Mouse (Mus musculus) MEL (cell line): ENCODE data around the gene Smyd3. TPM values are rescaled to one million over a fixed set of nuclear protein-coding genes. Genes with fewer than 3 reads are reported as not detected.

Experiments used
- DNase-seq: peaks from one replicate; pipeline ENCODE4 v3.0.0; 2011; ENCODE audit warnings: low read depth, low spot score
- H3K27ac ChIP-seq: 2 replicates; pipeline ENCODE4 v1.5.1; 2012; ENCODE audit warnings: low read depth, mild to moderate bottlenecking, control low read depth, low read length, moderate library complexity; ENCODE audit not compliant: control insufficient read depth
- H3K27me3 ChIP-seq, 2 experiments: fragments of 150-350 bp in 1 of 2; sonication (generic) in 1 of 2; 2 replicates each; pipeline ENCODE4 v1.6.1; 2012; ENCODE audit warnings: low read length in 2 of 2, mild to moderate bottlenecking in 2 of 2, improper control_type of control experiment in 1 of 2, moderate library complexity in 1 of 2; ENCODE audit not compliant: insufficient read depth in 2 of 2, control insufficient read depth in 1 of 2
- H3K36me3 ChIP-seq, 2 experiments: 2 replicates each; pipeline ENCODE4 v1.6.1; 2012 to 2014; ENCODE audit warnings: low read length in 2 of 2, improper control_type of control experiment in 1 of 2, inconsistent platforms in 1 of 2, mild to moderate bottlenecking in 1 of 2; ENCODE audit not compliant: insufficient read depth in 2 of 2, control insufficient read depth in 1 of 2
- H3K4me1 ChIP-seq, 2 experiments: fragments of 150-350 bp in 1 of 2; sonication (generic) in 1 of 2; 2 replicates each; pipeline ENCODE4 v1.6.1; 2012; ENCODE audit warnings: low read length in 2 of 2, improper control_type of control experiment in 1 of 2, mild to moderate bottlenecking in 1 of 2; ENCODE audit not compliant: insufficient read depth in 2 of 2, control insufficient read depth in 1 of 2
- H3K4me3 ChIP-seq, 2 experiments: fragments of 150-350 bp in 1 of 2; sonication (generic) in 1 of 2; 2 replicates each; pipeline ENCODE4 v1.5.1; 2012; ENCODE audit warnings: low read depth in 2 of 2, low read length in 2 of 2, mild to moderate bottlenecking in 2 of 2, moderate library complexity in 2 of 2, control low read depth in 1 of 2, improper control_type of control experiment in 1 of 2; ENCODE audit not compliant: control insufficient read depth in 1 of 2, insufficient read depth in 1 of 2
- H3K79me2 ChIP-seq: 2 replicates; pipeline ENCODE4 v1.6.1; 2012; ENCODE audit warnings: mild to moderate bottlenecking, low read length, moderate library complexity; ENCODE audit not compliant: control insufficient read depth, poor library complexity, insufficient read depth
- H3K9ac ChIP-seq: 2 replicates; pipeline ENCODE4 v1.6.1; 2012; ENCODE audit warnings: low read depth, mild to moderate bottlenecking, control low read depth, low read length, moderate library complexity; ENCODE audit not compliant: control insufficient read depth, poor library complexity, severe bottlenecking
- H3K9me3 ChIP-seq: fragments of 150-350 bp; sonication (generic); replicated peaks from 2 replicates; pipeline ENCODE4 v1.6.1; 2012; ENCODE audit warnings: mild to moderate bottlenecking, low read length, improper control_type of control experiment, moderate library complexity; ENCODE audit not compliant: insufficient read depth
- BHLHE40 ChIP-seq: IDR thresholded peaks from 2 replicates; pipeline ENCODE4 v1.6.1; 2012; ENCODE audit warnings: low read depth, mild to moderate bottlenecking, inconsistent platforms, low read length, improper control_type of control experiment, borderline replicate concordance
- CHD1 ChIP-seq: IDR thresholded peaks from 2 replicates; pipeline ENCODE4 v1.6.1; 2012; ENCODE audit warnings: low read depth, mild to moderate bottlenecking, inconsistent platforms, low read length, improper control_type of control experiment
- CTCF ChIP-seq, 3 experiments: IDR thresholded peaks in 2 of 3; conservative IDR thresholded peaks in 1 of 3; 2 replicates each; pipeline ENCODE4 v1.5.1; 2011 to 2012; ENCODE audit warnings: low read length in 3 of 3, low read depth in 2 of 3, mild to moderate bottlenecking in 2 of 3, improper control_type of control experiment in 1 of 3, inconsistent platforms in 1 of 3, mixed read lengths in 1 of 3, moderate library complexity in 1 of 3; ENCODE audit not compliant: control insufficient read depth in 1 of 3, insufficient read depth in 1 of 3, poor library complexity in 1 of 3, severe bottlenecking in 1 of 3
- E2F4 ChIP-seq: IDR thresholded peaks from 2 replicates; pipeline ENCODE4 v1.6.1; 2011; ENCODE audit warnings: low read depth, low read length, improper control_type of control experiment, borderline replicate concordance
- ELF1 ChIP-seq: IDR thresholded peaks from 2 replicates; pipeline ENCODE4 v1.6.1; 2014; ENCODE audit warnings: low read depth, mild to moderate bottlenecking, inconsistent platforms, low read length, improper control_type of control experiment, moderate library complexity
- EP300 ChIP-seq, 2 experiments: IDR thresholded peaks; 2 replicates each; pipeline ENCODE4 v1.6.1; 2011; ENCODE audit warnings: improper control_type of control experiment in 2 of 2, low read length in 2 of 2, low read depth in 1 of 2, mild to moderate bottlenecking in 1 of 2
- ETS1 ChIP-seq: IDR thresholded peaks from 2 replicates; pipeline ENCODE4 v1.6.1; 2012; ENCODE audit warnings: low read depth, mild to moderate bottlenecking, inconsistent platforms, low read length, improper control_type of control experiment, moderate library complexity
- GABPA ChIP-seq: IDR thresholded peaks from 2 replicates; pipeline ENCODE4 v1.6.1; 2012; ENCODE audit warnings: low read depth, mild to moderate bottlenecking, inconsistent platforms, low read length, improper control_type of control experiment, moderate library complexity
- GATA1 ChIP-seq: IDR thresholded peaks from 2 replicates; pipeline ENCODE4 v1.6.1; 2011; ENCODE audit warnings: low read depth, low read length, improper control_type of control experiment
- JUND ChIP-seq: IDR thresholded peaks from 2 replicates; pipeline ENCODE4 v1.6.1; 2011; ENCODE audit warnings: low read depth, mild to moderate bottlenecking, improper control_type of control experiment, low read length
- KAT2A ChIP-seq: conservative IDR thresholded peaks from 2 replicates; pipeline ENCODE4 v1.6.1; 2012; ENCODE audit warnings: low read depth, low read length, improper control_type of control experiment, inconsistent platforms
- MAFK ChIP-seq: IDR thresholded peaks from 2 replicates; pipeline ENCODE4 v1.6.1; 2011; ENCODE audit warnings: low read depth, mild to moderate bottlenecking, low read length, improper control_type of control experiment, borderline replicate concordance
- MAX ChIP-seq: IDR thresholded peaks from 2 replicates; pipeline ENCODE4 v1.6.1; 2011; ENCODE audit warnings: low read length, improper control_type of control experiment
- MAZ ChIP-seq: IDR thresholded peaks from 2 replicates; pipeline ENCODE4 v1.6.1; 2012; ENCODE audit warnings: low read depth, mild to moderate bottlenecking, inconsistent platforms, low read length, improper control_type of control experiment
- MEF2A ChIP-seq: IDR thresholded peaks from 2 replicates; pipeline ENCODE4 v1.6.1; 2014; ENCODE audit warnings: low read depth, mild to moderate bottlenecking, inconsistent platforms, low read length, improper control_type of control experiment; ENCODE audit not compliant: poor library complexity, insufficient replicate concordance, severe bottlenecking; ENCODE audit errors: extremely low read depth
- MXI1 ChIP-seq: IDR thresholded peaks from 2 replicates; pipeline ENCODE4 v1.6.1; 2011; ENCODE audit warnings: mild to moderate bottlenecking, low read depth, low read length, improper control_type of control experiment
- MYC ChIP-seq: IDR thresholded peaks from 2 replicates; pipeline ENCODE4 v1.6.1; 2011; ENCODE audit warnings: low read depth, mild to moderate bottlenecking, low read length, improper control_type of control experiment, moderate library complexity
- NRF1 ChIP-seq: IDR thresholded peaks from 2 replicates; pipeline ENCODE4 v1.6.1; 2014; ENCODE audit warnings: low read depth, mild to moderate bottlenecking, inconsistent platforms, low read length, improper control_type of control experiment, moderate library complexity; ENCODE audit not compliant: poor library complexity, insufficient read depth, severe bottlenecking
- POLR2A ChIP-seq, 2 experiments: IDR thresholded peaks; 2 replicates each; pipeline ENCODE4 v1.6.1; 2011 to 2012; ENCODE audit warnings: low read length in 2 of 2, mild to moderate bottlenecking in 2 of 2, control low read depth in 1 of 2, improper control_type of control experiment in 1 of 2, low read depth in 1 of 2, moderate library complexity in 1 of 2; ENCODE audit not compliant: control insufficient read depth in 1 of 2, insufficient read depth in 1 of 2, poor library complexity in 1 of 2
- POLR2AphosphoS2 ChIP-seq: IDR thresholded peaks from 2 replicates; pipeline ENCODE4 v1.6.1; 2011; ENCODE audit warnings: low read length, improper control_type of control experiment
- POLR2AphosphoS5 ChIP-seq: IDR thresholded peaks from 2 replicates; pipeline ENCODE4 v1.6.1; 2012; ENCODE audit warnings: low read depth, borderline replicate concordance, mild to moderate bottlenecking, inconsistent platforms, low read length, moderate library complexity, mixed read lengths
- RCOR1 ChIP-seq: IDR thresholded peaks from 2 replicates; pipeline ENCODE4 v1.6.1; 2012; ENCODE audit warnings: low read depth, mild to moderate bottlenecking, inconsistent platforms, low read length, improper control_type of control experiment
- SIN3A ChIP-seq: IDR thresholded peaks from 2 replicates; pipeline ENCODE4 v1.6.1; 2012; ENCODE audit warnings: low read length, improper control_type of control experiment, inconsistent platforms
- SMC3 ChIP-seq: IDR thresholded peaks from 2 replicates; pipeline ENCODE4 v1.6.1; 2011; ENCODE audit warnings: low read depth, low read length, improper control_type of control experiment
- TAL1 ChIP-seq: IDR thresholded peaks from 2 replicates; pipeline ENCODE4 v1.6.1; 2012; ENCODE audit warnings: mild to moderate bottlenecking, inconsistent platforms, low read length, moderate library complexity, mixed read lengths
- TBP ChIP-seq: IDR thresholded peaks from 2 replicates; pipeline ENCODE4 v1.8.0; 2011; ENCODE audit warnings: low read depth, low read length, improper control_type of control experiment
- TCF12 ChIP-seq: IDR thresholded peaks from 2 replicates; pipeline ENCODE4 v1.6.1; 2014; ENCODE audit warnings: low read depth, mild to moderate bottlenecking, inconsistent platforms, low read length, improper control_type of control experiment, moderate library complexity
- UBTF ChIP-seq: IDR thresholded peaks from 2 replicates; pipeline ENCODE4 v1.6.1; 2012; ENCODE audit warnings: low read depth, mild to moderate bottlenecking, inconsistent platforms, low read length, improper control_type of control experiment, moderate library complexity, borderline replicate concordance; ENCODE audit not compliant: insufficient read depth
- USF1 ChIP-seq: IDR thresholded peaks from 2 replicates; pipeline ENCODE4 v1.6.1; 2014; ENCODE audit warnings: low read depth, mild to moderate bottlenecking, inconsistent platforms, low read length, improper control_type of control experiment, moderate library complexity
- USF2 ChIP-seq, 2 experiments: IDR thresholded peaks; 2 replicates each; pipeline ENCODE4 v1.6.1; 2011 to 2012; ENCODE audit warnings: improper control_type of control experiment in 2 of 2, low read length in 2 of 2, borderline replicate concordance in 1 of 2, inconsistent platforms in 1 of 2, low read depth in 1 of 2, mild to moderate bottlenecking in 1 of 2; ENCODE audit not compliant: insufficient read depth in 1 of 2
- ZKSCAN1 ChIP-seq: IDR thresholded peaks from 2 replicates; pipeline ENCODE4 v1.6.1; 2012; ENCODE audit warnings: low read depth, mild to moderate bottlenecking, inconsistent platforms, low read length, improper control_type of control experiment, moderate library complexity
- ZMIZ1 ChIP-seq: IDR thresholded peaks from 2 replicates; pipeline ENCODE4 v1.6.1; 2012; ENCODE audit warnings: low read depth, mild to moderate bottlenecking, inconsistent platforms, low read length, improper control_type of control experiment, moderate library complexity
- polyA plus RNA-seq, 2 experiments: library from polyadenylated mRNA; stranded (reverse) in 1 of 2; unstranded in 1 of 2; fragments of >175 nt in 1 of 2; fragments of >200 nt in 1 of 2; gene quantifications; 2 replicates each; pipeline versions ENCODE4 v1.2.1 to v1.2.4; 2012; ENCODE audit warnings: low replicate concordance in 2 of 2, low read depth in 1 of 2; ENCODE audit not compliant: insufficient read length in 2 of 2, insufficient read depth in 1 of 2, missing spikeins in 1 of 2
- total RNA-seq: library from RNA; depleted of rRNA; stranded (reverse); fragments of 300-350 nt; gene quantifications from 2 replicates; pipeline ENCODE4 v1.2.3, GENCODE M21; 2012

Smyd3 gene
- total and polyA plus RNA-seq, 3 experiments, result 13.3 to 18.2 TPM; not detected in 1

- TF ChIP-seq TBP, result peak; percentile 71; the same call in 1 of the 2 replicates
- TF ChIP-seq ZMIZ1, result no peak
- TF ChIP-seq E2F4, result no peak
- TF ChIP-seq USF2 (IDR thresholded peaks at IDR 0.05; ENCODE audit: borderline replicate concordance in 1 of 2, insufficient read depth in 1 of 2, low read depth in 1 of 2, low read length in 2 of 2), result no peak
- peak; percentile 92 for TF ChIP-seq TCF12
- peak in 1 of 2 experiments; percentile 65; a peak in 2 of 4 replicates for TF ChIP-seq POLR2A (IDR thresholded peaks at IDR 0.05; ENCODE audit: control insufficient read depth in 1 of 2, insufficient read depth in 1 of 2, low read depth in 1 of 2, low read length in 2 of 2, poor library complexity in 1 of 2)
- TF ChIP-seq MEF2A, result no peak
- TF ChIP-seq BHLHE40, result peak; percentile 78
- TF ChIP-seq EP300 (IDR thresholded peaks at IDR 0.05; ENCODE audit: low read depth in 1 of 2, low read length in 2 of 2), result peak; percentile 91 to 96
Measured at GRCm38 (mm10) chr1:179061759-179062168, 456.1 kb downstream of the Smyd3 start (continued).

GRCm38 (mm10) chr1:179061053-179061452 is 456.8 kb downstream of the Smyd3 start:
- H3K36me3 ChIP-seq, result peaks cover 0 to 31% of the 10 kb centered on the region in 2 experiments; a peak in 2 of 4 replicates
- H3K27me3 ChIP-seq, result no peaks in the 10 kb centered on the region
- no peaks in the 10 kb centered on the region for H3K9me3 ChIP-seq
- peak overlapping the region; percentile 87 for H3K27ac ChIP-seq
- H3K4me1 ChIP-seq, result peaks cover 21 to 22% of the 10 kb centered on the region in 2 experiments
- peak; percentile 79 for DNase-seq
- H3K4me3 ChIP-seq, result peak overlapping the region; percentile 10 to 26; a peak in 3 of 4 replicates
- peak overlapping the region; percentile 60 for H3K9ac ChIP-seq
- H3K79me2 ChIP-seq, result no peaks in the 10 kb centered on the region
- TF ChIP-seq TAL1, result peak; percentile 25
- no peak for TF ChIP-seq USF2 (IDR thresholded peaks at IDR 0.05; ENCODE audit: borderline replicate concordance in 1 of 2, insufficient read depth in 1 of 2, low read depth in 1 of 2, low read length in 2 of 2)
- TF ChIP-seq GABPA, result no peak
- peak; percentile 21; the same call in 1 of the 2 replicates for TF ChIP-seq KAT2A
- peak; percentile 97 for TF ChIP-seq ETS1
- no peak for TF ChIP-seq CTCF (IDR thresholded peaks at IDR 0.05 in 2 of 3, conservative IDR thresholded peaks at IDR 0.05 in 1 of 3; ENCODE audit: control insufficient read depth in 1 of 3, insufficient read depth in 1 of 3, low read depth in 2 of 3, low read length in 3 of 3, poor library complexity in 1 of 3, severe bottlenecking in 1 of 3)
- TF ChIP-seq MYC, result no peak; the same call in 1 of the 2 replicates
- no peak for TF ChIP-seq TBP
- no peak for TF ChIP-seq ZKSCAN1
- no peak for TF ChIP-seq MAX
- TF ChIP-seq POLR2AphosphoS2, result no peak
- TF ChIP-seq MAFK, result no peak; the same call in 1 of the 2 replicates
- 0 out of 2 replicates have a peak, but pooled peaks have one; percentile 35 for TF ChIP-seq MAZ
- TF ChIP-seq SMC3, result no peak
- TF ChIP-seq USF1, result no peak
- TF ChIP-seq MEF2A, result no peak
- TF ChIP-seq GATA1, result peak; percentile 85
- peak; percentile 86 for TF ChIP-seq TCF12
- no peak for TF ChIP-seq POLR2AphosphoS5
- no peak for TF ChIP-seq ELF1
- no peak for TF ChIP-seq UBTF
- no peak for TF ChIP-seq ZMIZ1
- TF ChIP-seq BHLHE40, result peak; percentile 59; the same call in 1 of the 2 replicates
- no peak for TF ChIP-seq NRF1
- TF ChIP-seq CHD1, result no peak
- peak; percentile 75; the same call in 1 of the 2 replicates for TF ChIP-seq SIN3A
- peak; percentile 72 for TF ChIP-seq RCOR1
- peak; percentile 68; the same call in 1 of the 2 replicates for TF ChIP-seq MXI1
- no peak for TF ChIP-seq POLR2A (IDR thresholded peaks at IDR 0.05; ENCODE audit: control insufficient read depth in 1 of 2, insufficient read depth in 1 of 2, low read depth in 1 of 2, low read length in 2 of 2, poor library complexity in 1 of 2)
- no peak for TF ChIP-seq JUND
